Mouse (Mus musculus): Measurements from ENCODE around the gene Nrp2. TPM values are rescaled to one million over a fixed set of nuclear protein-coding genes. Genes with fewer than 3 reads are reported as not detected.

Gene Nrp2
- total and polyA plus RNA-seq, 2 experiments from 2014 or later, result 5.2 to 20.2 TPM

- Histone ChIP-seq H3K27ac (ENCODE audit: low read depth) (0 out of 2 replicates have a peak overlapping the region, but pooled peaks have one; percentile 13), H3K4me1 (ENCODE audit: control insufficient read depth, insufficient read depth) (no peaks in the 10 kb centered on the region; the same call in 1 of the 2 replicates), H3K4me3 (ENCODE audit: low read depth, low read length) (no peak overlapping the region), H3K9me3 (replicated peaks; ENCODE audit: control insufficient read depth, low read length) (peaks cover 4% of the 10 kb centered on the region; the same call in 1 of the 2 replicates), H3K9ac (replicated peaks; ENCODE audit: low read depth, low read length) (no peak overlapping the region), H3K36me3 (replicated peaks; ENCODE audit: control insufficient read depth, insufficient read depth, low read length) (0 out of 2 replicates have a peak, but pooled peaks cover 4% of the 10 kb centered on the region), H3K27me3 (ENCODE audit: control insufficient read depth, insufficient read depth, low read length) (no peaks in the 10 kb centered on the region), H3K4me2 (ENCODE audit: low read depth, low read length) (no peak overlapping the region)
- ATAC-seq (ENCODE audit: insufficient read depth, low read depth), result no peak
- TF ChIP-seq EP300 (IDR thresholded peaks at IDR 0.05; ENCODE audit: low read depth) (no peak), CTCF (IDR thresholded peaks at IDR 0.05; ENCODE audit: low read depth) (no peak)
- no peak for DNase-seq (ENCODE audit: low spot score)
- 51% methylated on average over 5 of the region's 5 CpGs for WGBS
Measured at GRCm38 (mm10) chr1:62718237-62718571, 15.1 kb downstream of the Nrp2 start.

DNA sequence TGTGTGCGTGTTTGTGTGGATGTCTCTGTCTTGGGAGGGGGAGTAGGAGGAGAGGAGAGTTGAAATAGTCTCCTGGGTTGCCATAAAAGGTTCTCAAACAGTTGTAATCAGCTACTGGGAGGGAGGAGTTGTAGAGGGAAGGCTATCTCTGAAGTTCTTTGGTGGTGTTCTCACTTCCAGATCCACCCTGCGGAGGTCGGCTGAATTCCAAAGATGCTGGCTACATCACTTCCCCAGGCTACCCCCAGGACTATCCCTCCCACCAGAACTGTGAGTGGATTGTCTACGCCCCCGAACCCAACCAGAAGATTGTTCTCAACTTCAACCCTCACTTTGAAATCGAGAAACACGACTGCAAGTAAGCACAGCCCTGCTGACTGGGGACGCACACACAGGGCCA, 15.7 kb downstream of the Nrp2 start:
- 50% methylated on average over 8 of the region's 8 CpGs for WGBS
- Histone ChIP-seq H3K27me3 (ENCODE audit: control insufficient read depth, insufficient read depth, low read length) (no peaks in the 10 kb centered on the region), H3K9me3 (replicated peaks; ENCODE audit: control insufficient read depth, low read length) (peaks cover 4% of the 10 kb centered on the region; the same call in 1 of the 2 replicates), H3K4me1 (ENCODE audit: control insufficient read depth, insufficient read depth) (no peaks in the 10 kb centered on the region; the same call in 1 of the 2 replicates), H3K27ac (ENCODE audit: low read depth) (0 out of 2 replicates have a peak overlapping the region, but pooled peaks have one; percentile 13), H3K4me2 (ENCODE audit: low read depth, low read length) (no peak overlapping the region), H3K36me3 (replicated peaks; ENCODE audit: control insufficient read depth, insufficient read depth, low read length) (0 out of 2 replicates have a peak, but pooled peaks cover 4% of the 10 kb centered on the region), H3K4me3 (ENCODE audit: low read depth, low read length) (no peak overlapping the region), H3K9ac (replicated peaks; ENCODE audit: low read depth, low read length) (no peak overlapping the region)
- TF ChIP-seq EP300 (IDR thresholded peaks at IDR 0.05; ENCODE audit: low read depth), result no peak
- no peak for TF ChIP-seq CTCF (IDR thresholded peaks at IDR 0.05; ENCODE audit: low read depth)
- no peak for ATAC-seq (ENCODE audit: insufficient read depth, low read depth)
- DNase-seq (ENCODE audit: low spot score), result no peak

- ATAC-seq (ENCODE audit: insufficient read depth, low read depth) (no peak), DNase-seq (ENCODE audit: low spot score) (no peak)
- Histone ChIP-seq H3K4me1 (ENCODE audit: control insufficient read depth, insufficient read depth) (peaks cover under 1% of the 10 kb centered on the region), H3K27me3 (ENCODE audit: control insufficient read depth, insufficient read depth, low read length) (no peaks in the 10 kb centered on the region), H3K4me2 (ENCODE audit: low read depth, low read length) (no peak overlapping the region), H3K36me3 (replicated peaks; ENCODE audit: control insufficient read depth, insufficient read depth, low read length) (0 out of 2 replicates have a peak, but pooled peaks cover 4% of the 10 kb centered on the region), H3K27ac (ENCODE audit: low read depth) (no peak overlapping the region), H3K4me3 (ENCODE audit: low read depth, low read length) (no peak overlapping the region), H3K9me3 (replicated peaks; ENCODE audit: control insufficient read depth, low read length) (peaks cover 4% of the 10 kb centered on the region; the same call in 1 of the 2 replicates), H3K9ac (replicated peaks; ENCODE audit: low read depth, low read length) (no peak overlapping the region)
- TF ChIP-seq CTCF (IDR thresholded peaks at IDR 0.05; ENCODE audit: low read depth), result no peak
- TF ChIP-seq EP300 (IDR thresholded peaks at IDR 0.05; ENCODE audit: low read depth), result no peak
- 86% methylated on average over 6 of the region's 6 CpGs for WGBS
Measured at GRCm38 (mm10) chr1:62719770-62720169, 16.7 kb downstream of the Nrp2 start.

DNA sequence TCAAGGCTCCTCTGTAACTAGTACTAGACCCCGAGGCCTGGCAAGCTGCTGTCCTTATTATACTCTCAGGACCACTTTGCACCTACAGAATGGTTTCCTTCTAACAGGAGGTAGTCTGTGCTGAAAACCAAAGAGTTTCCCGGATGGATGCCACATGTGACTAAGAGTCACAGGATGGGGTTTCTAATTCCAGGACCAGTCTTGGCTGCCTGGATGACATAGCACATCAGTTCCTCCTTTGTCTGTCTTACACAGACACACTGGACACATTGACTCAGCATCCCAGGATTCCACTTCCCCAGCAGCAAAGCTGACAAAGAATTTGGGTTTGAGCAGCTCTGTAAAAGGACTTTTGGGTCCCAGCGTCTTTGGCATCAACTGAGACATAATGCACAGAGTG, 17.1 kb downstream of the Nrp2 start:
- no peak for DNase-seq (ENCODE audit: low spot score)
- H3K36me3 ChIP-seq (replicated peaks; ENCODE audit: control insufficient read depth, insufficient read depth, low read length), result 0 out of 2 replicates have a peak, but pooled peaks cover 4% of the 10 kb centered on the region
- H3K9me3 ChIP-seq (replicated peaks; ENCODE audit: control insufficient read depth, low read length), result peaks cover 4% of the 10 kb centered on the region; the same call in 1 of the 2 replicates
- ATAC-seq (ENCODE audit: insufficient read depth, low read depth), result no peak
- H3K4me2 ChIP-seq (ENCODE audit: low read depth, low read length), result no peak overlapping the region
- H3K9ac ChIP-seq (replicated peaks; ENCODE audit: low read depth, low read length), result no peak overlapping the region
- no peak for TF ChIP-seq CTCF (IDR thresholded peaks at IDR 0.05; ENCODE audit: low read depth)
- TF ChIP-seq EP300 (IDR thresholded peaks at IDR 0.05; ENCODE audit: low read depth), result no peak
- H3K4me1 ChIP-seq (ENCODE audit: control insufficient read depth, insufficient read depth), result peaks cover 5% of the 10 kb centered on the region
- H3K27me3 ChIP-seq (ENCODE audit: control insufficient read depth, insufficient read depth, low read length), result no peaks in the 10 kb centered on the region
- WGBS, result 71% methylated on average over 3 of the region's 3 CpGs
- no peak overlapping the region for H3K27ac ChIP-seq (ENCODE audit: low read depth)
- no peak overlapping the region for H3K4me3 ChIP-seq (ENCODE audit: low read depth, low read length)

DNA sequence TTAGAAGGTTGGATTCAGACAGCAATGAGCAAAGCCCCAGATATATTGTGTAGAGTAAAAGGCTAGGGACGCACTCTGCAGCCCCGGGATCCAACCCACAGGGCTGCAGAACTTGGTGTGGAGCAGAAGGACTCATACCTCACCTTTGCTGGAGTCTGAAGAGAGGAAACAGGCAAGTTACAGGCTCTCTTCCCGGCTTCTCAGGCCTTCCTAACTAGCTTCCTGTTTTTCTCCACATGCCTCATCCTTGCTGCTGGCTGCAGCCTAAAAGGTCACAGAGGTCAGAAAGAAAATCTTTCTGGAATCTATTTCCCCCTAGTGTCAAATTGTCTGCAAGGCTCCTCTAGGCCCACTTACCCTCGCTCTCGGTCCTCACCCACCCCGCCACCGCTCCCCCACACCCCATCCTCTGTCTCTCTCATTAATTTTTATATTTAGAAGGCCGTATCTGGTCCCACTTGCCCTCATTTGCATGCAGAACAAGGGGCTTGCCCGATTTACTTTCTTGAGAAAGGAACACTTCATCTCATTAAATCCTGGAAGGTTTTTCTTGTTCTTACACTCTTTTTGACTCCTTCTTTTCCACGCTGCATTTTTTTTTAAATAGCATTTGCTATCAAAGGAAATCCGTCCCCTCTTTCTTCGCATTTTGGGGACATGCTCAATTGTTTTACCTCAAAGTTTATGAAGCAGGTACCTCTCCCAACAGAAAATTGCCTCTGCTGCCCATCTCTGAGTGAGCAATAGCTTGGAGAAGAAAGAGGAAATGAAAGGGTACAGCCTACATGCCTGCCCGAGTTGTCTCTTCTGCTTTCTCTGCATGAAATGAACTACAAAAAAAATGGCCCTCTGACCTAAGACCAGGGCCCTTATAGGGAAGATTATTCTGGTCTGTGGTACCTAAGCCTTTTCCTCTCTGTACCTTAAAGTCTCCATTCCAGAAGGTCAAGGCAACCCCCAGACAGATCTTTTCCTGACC, 17.9 kb downstream of the Nrp2 start:
- 0 out of 2 replicates have a peak, but pooled peaks cover 4% of the 10 kb centered on the region for H3K36me3 ChIP-seq (replicated peaks; ENCODE audit: control insufficient read depth, insufficient read depth, low read length)
- DNase-seq (ENCODE audit: low spot score) (no peak), ATAC-seq (ENCODE audit: insufficient read depth, low read depth) (no peak)
- H3K4me1 ChIP-seq (ENCODE audit: control insufficient read depth, insufficient read depth), result peaks cover 9% of the 10 kb centered on the region
- H3K27me3 ChIP-seq (ENCODE audit: control insufficient read depth, insufficient read depth, low read length), result no peaks in the 10 kb centered on the region
- no peak overlapping the region for H3K27ac ChIP-seq (ENCODE audit: low read depth)
- no peak overlapping the region for H3K4me3 ChIP-seq (ENCODE audit: low read depth, low read length)
- peaks cover 4% of the 10 kb centered on the region; the same call in 1 of the 2 replicates for H3K9me3 ChIP-seq (replicated peaks; ENCODE audit: control insufficient read depth, low read length)
- no peak overlapping the region for H3K9ac ChIP-seq (replicated peaks; ENCODE audit: low read depth, low read length)
- no peak overlapping the region for H3K4me2 ChIP-seq (ENCODE audit: low read depth, low read length)
- no peak for TF ChIP-seq CTCF (IDR thresholded peaks at IDR 0.05; ENCODE audit: low read depth)
- TF ChIP-seq EP300 (IDR thresholded peaks at IDR 0.05; ENCODE audit: low read depth), result no peak
- WGBS, result 66% methylated on average over 13 of the region's 13 CpGs

Data from heart, postnatal 0 days (tissue).